Mouse (Mus musculus): ENCODE results near the gene Fndc11.

DNA sequence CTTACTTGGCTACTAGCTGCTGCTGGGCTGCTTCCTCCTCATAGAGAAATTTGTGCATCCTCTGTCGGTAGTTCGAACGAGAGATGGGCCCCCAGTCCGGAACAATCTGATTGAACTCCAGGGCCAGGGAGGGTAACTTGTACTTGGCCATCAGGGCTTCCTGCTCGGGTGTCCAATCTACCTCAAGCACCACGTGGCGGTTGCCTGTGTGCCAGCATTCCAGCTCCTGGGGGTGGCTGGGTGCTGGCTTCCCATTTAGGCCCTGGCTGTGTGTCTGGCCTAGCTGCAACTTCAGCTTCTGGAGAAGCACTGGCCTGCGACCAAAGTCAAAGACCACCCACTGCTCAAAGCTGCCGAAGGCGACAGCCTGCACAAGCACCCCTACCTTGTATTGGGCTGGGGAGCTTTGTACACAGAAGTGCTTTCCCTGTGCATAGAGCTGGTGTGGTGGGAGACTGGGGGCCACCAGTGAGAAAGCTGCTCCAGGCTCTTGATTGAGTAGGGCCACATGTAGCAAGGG is 18.3 kb downstream of the Fndc11 start:
- TF ChIP-seq POLR2A (IDR thresholded peaks at IDR 0.05; ENCODE audit: extremely low read depth, insufficient read depth, low read length) (no peak), CTCF (IDR thresholded peaks at IDR 0.05; ENCODE audit: extremely low read depth, insufficient read depth, low read length) (no peak)
